Mouse (Mus musculus) liver, adult 2 months (tissue): ENCODE results near the gene Nudt12.
A peak's percentile ranks its signal among the peaks of the same experiment; 100 is the strongest.

Source experiments
- CTCF ChIP-seq: fragments of 200-500 bp; IDR thresholded peaks from 2 replicates; pipeline ENCODE4 v1.5.1; 2011; ENCODE audit warnings: low read depth, low read length, control low read depth
- POLR2A ChIP-seq: fragments of 200-500 bp; IDR thresholded peaks from 2 replicates; pipeline ENCODE4 v1.6.1; 2011; ENCODE audit warnings: low read length, control low read depth; ENCODE audit not compliant: insufficient read depth; ENCODE audit errors: extremely low read depth

DNA sequence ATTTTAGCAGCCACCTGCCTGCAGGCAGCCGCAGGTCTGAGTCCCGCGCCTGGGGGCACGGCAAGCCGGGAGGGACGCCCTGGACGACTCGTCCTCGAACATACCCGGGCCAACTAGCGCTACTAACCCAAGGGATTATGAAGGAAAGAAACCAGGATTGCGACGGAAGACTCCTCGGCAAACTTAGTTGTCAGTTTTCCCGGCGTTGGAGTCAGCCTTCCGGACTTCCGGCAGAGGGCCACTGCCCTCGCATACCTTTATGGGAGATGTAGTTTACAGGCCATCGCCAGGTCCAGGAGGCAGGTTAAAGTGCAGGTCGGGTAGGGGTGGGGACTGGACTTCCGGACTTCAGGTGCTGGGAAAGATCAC, at the start of gene Nudt12:
- 0 out of 2 replicates have a peak, but pooled peaks have one; percentile 18 for TF ChIP-seq POLR2A
- TF ChIP-seq CTCF = peak; percentile 18
